Mouse (Mus musculus) forebrain, embryonic 16.5 days (tissue): ENCODE data around the gene Gm10666. TPM values are rescaled to one million over a fixed set of nuclear protein-coding genes. Genes with fewer than 3 reads are reported as not detected.
"Not testable (repeated sequence)": the region's sequence is repeated elsewhere in the genome, so short reads cannot be mapped to it uniquely, and the experiment has no call there.

ENCODE experiments used
- ATAC-seq: fragments of 200-750 bp; cut with Nextera tagmentation; 2 replicates; pipeline ENCODE4 v1.8.0; 2017; ENCODE audit warnings: mild to moderate bottlenecking, moderate library complexity
- H3K27ac ChIP-seq: fragments of 300-500 bp; sonication (generic); 2 replicates; pipeline ENCODE4 v1.5.1; 2014; ENCODE audit warnings: low read length, control low read depth
- H3K27me3 ChIP-seq: fragments of 300-500 bp; sonication (generic); replicated peaks from 2 replicates; pipeline ENCODE4 v1.6.1; 2014; ENCODE audit warnings: low read length; ENCODE audit not compliant: control insufficient read depth, insufficient read depth
- H3K36me3 ChIP-seq: fragments of 300-500 bp; sonication (generic); 2 replicates; pipeline ENCODE4 v1.6.1; 2014; ENCODE audit not compliant: control insufficient read depth, insufficient read depth
- H3K4me1 ChIP-seq: fragments of 300-500 bp; sonication (generic); replicated peaks from 2 replicates; pipeline ENCODE4 v1.6.1; 2014; ENCODE audit warnings: low read length; ENCODE audit not compliant: control insufficient read depth, insufficient read depth
- H3K4me2 ChIP-seq: fragments of 300-500 bp; sonication (generic); 2 replicates; pipeline ENCODE4 v1.6.1; 2014; ENCODE audit warnings: mild to moderate bottlenecking, low read length, control low read depth
- H3K4me3 ChIP-seq: fragments of 300-500 bp; sonication (generic); replicated peaks from 2 replicates; pipeline ENCODE4 v1.5.1; 2014; ENCODE audit warnings: mild to moderate bottlenecking, low read length, control low read depth
- H3K9ac ChIP-seq: fragments of 300-500 bp; sonication (generic); replicated peaks from 2 replicates; pipeline ENCODE4 v1.6.1; 2014; ENCODE audit warnings: low read depth, low read length, control low read depth
- H3K9me3 ChIP-seq: fragments of 300-500 bp; sonication (generic); 2 replicates; pipeline ENCODE4 v1.6.1; 2016; ENCODE audit warnings: low read length; ENCODE audit not compliant: control insufficient read depth
- WGBS: fragments of 180-500 bp; shearing (Covaris S2); extraction: QIAGEN DNeasy Blood & Tissue Kit; methylation state at CpG from one replicate; pipeline ENCODE4 v1.1.7; 2014; 5-methylcytosine and 5-hydroxymethylcytosine counted together
- polyA plus RNA-seq: library from polyadenylated mRNA; unstranded; fragments of >200 nt; fragmentation: Nextera tagmentation; extraction: Ambion mirVana; gene quantifications from 2 replicates; pipeline ENCODE4 v1.2.1, GENCODE M21; 2015

Gene Gm10666
- not detected in 2 replicates for polyA plus RNA-seq

- H3K4me1 ChIP-seq, H3K9me3 ChIP-seq, H3K9ac ChIP-seq, H3K36me3 ChIP-seq, H3K27ac ChIP-seq, H3K27me3 ChIP-seq, ATAC-seq, H3K4me3 ChIP-seq, H3K4me2 ChIP-seq: not testable (repeated sequence)
- no CpG with 5 or more reads among the region's 5 CpGs for WGBS
Observed at GRCm38 (mm10) chr7:22134641-22135040, at the start of gene Gm10666. Gene Gm10666 (minus strand): TSS chr7:22134741.

GRCm38 (mm10) chr7:22163935-22164334, 29.4 kb upstream of the Gm10666 start, which contains the start of gene Vmn1r142:
Gene Vmn1r142 (minus strand): TSS chr7:22164035.
- H3K4me3 ChIP-seq, H3K36me3 ChIP-seq, H3K9me3 ChIP-seq, ATAC-seq, H3K4me1 ChIP-seq, H3K27me3 ChIP-seq, H3K9ac ChIP-seq, H3K27ac ChIP-seq, H3K4me2 ChIP-seq: not testable (repeated sequence)
- whole genome bisulfite sequencing: no CpG with 5 or more reads among the region's 3 CpGs

- not testable (repeated sequence) for H3K4me3 ChIP-seq, H3K9me3 ChIP-seq, H3K9ac ChIP-seq, H3K4me1 ChIP-seq, ATAC-seq, H3K4me2 ChIP-seq, H3K27ac ChIP-seq, H3K27me3 ChIP-seq, H3K36me3 ChIP-seq
- WGBS: no CpG with 5 or more reads among the region's 2 CpGs
Observed at GRCm38 (mm10) chr7:22118145-22118544, 16.4 kb downstream of the Gm10666 start, which contains the start of gene Gm16451. Gene Gm16451 (minus strand): TSS chr7:22118245.

Other genes with a start within 250 kb of the Gm10666 start
- gene Gm5891, start 213.4 kb downstream of the Gm10666 start, polyA plus RNA-seq: not detected in 2 replicates
- not detected in 2 replicates for gene Vmn1r137, start 140.2 kb downstream of the Gm10666 start, polyA plus RNA-seq
- gene Vmn1r138, start 105.8 kb downstream of the Gm10666 start, polyA plus RNA-seq: not detected in 2 replicates
- gene Gm6176, start 78.4 kb downstream of the Gm10666 start, polyA plus RNA-seq: not detected in 2 replicates
- gene Vmn1r139, start 65.7 kb downstream of the Gm10666 start, polyA plus RNA-seq: not detected in 2 replicates
- gene Gm16451, start 16.5 kb downstream of the Gm10666 start, polyA plus RNA-seq: not detected in 2 replicates
- not detected in 2 replicates for gene Vmn1r142, start 29.3 kb upstream of the Gm10666 start, polyA plus RNA-seq
- not detected in 2 replicates for gene Vmn1r143, start 54.6 kb upstream of the Gm10666 start, polyA plus RNA-seq
- not detected in 2 replicates for gene Gm8653, start 66.5 kb upstream of the Gm10666 start, polyA plus RNA-seq
- not detected in 2 replicates for gene Gm8453, start 94.7 kb upstream of the Gm10666 start, polyA plus RNA-seq
- gene Gm4187, start 195.0 kb upstream of the Gm10666 start, polyA plus RNA-seq: not detected in 2 replicates
- not detected in 2 replicates for gene Gm8660, start 236.3 kb upstream of the Gm10666 start, polyA plus RNA-seq